Mouse (Mus musculus): ENCODE measurements around the gene Msto1.

- no peak for TF ChIP-seq POLR2A (IDR thresholded peaks at IDR 0.05; ENCODE audit: control insufficient read depth, extremely low read depth, insufficient read depth, low read length, poor library complexity)
- no peak for TF ChIP-seq CTCF (IDR thresholded peaks at IDR 0.05; ENCODE audit: borderline replicate concordance, control insufficient read depth, extremely low read depth, insufficient read depth, low read length, poor library complexity)
Measured at GRCm38 (mm10) chr3:88953736-88954135, 39.9 kb upstream of the Msto1 start.

All from thymus, adult 2 months (tissue).